Mouse (Mus musculus) ovary, postnatal 14 days (tissue): Measurements from ENCODE around the gene Caprin1.

ENCODE experiments used
- DNase-seq: peaks from one replicate; pipeline ENCODE4 v3.0.0; 2022; ENCODE audit warnings: low spot score

Caprin1 gene

GRCm38 (mm10) chr2:103797491-103798009, at the start of gene Caprin1:
Caprin1 (minus strand) TSS chr2:103797649.
- peak; percentile 88 for DNase-seq

GRCm38 (mm10) chr2:103846875-103847274, 49.4 kb upstream of the Caprin1 start:
- DNase-seq = no peak

- no peak for DNase-seq
These were observed 48.8 kb upstream of the Caprin1 start for GRCm38 (mm10) chr2:103846271-103846670.

- DNase-seq = no peak
These were observed 46.6 kb upstream of the Caprin1 start for GRCm38 (mm10) chr2:103844016-103844415.

GRCm38 (mm10) chr2:103843321-103843720, 45.9 kb upstream of the Caprin1 start:
- no peak for DNase-seq

- no peak for DNase-seq
These were observed 44.9 kb upstream of the Caprin1 start for GRCm38 (mm10) chr2:103842299-103842698.

GRCm38 (mm10) chr2:103838483-103838882, 41.0 kb upstream of the Caprin1 start:
- DNase-seq = no peak

- DNase-seq = no peak
These were observed 39.7 kb upstream of the Caprin1 start for GRCm38 (mm10) chr2:103837166-103837565.

GRCm38 (mm10) chr2:103835614-103836395, 38.4 kb upstream of the Caprin1 start:
- DNase-seq = no peak

- DNase-seq = no peak
These were observed 36.5 kb upstream of the Caprin1 start for GRCm38 (mm10) chr2:103833816-103834445.

- no peak for DNase-seq
These were observed 35.5 kb upstream of the Caprin1 start for GRCm38 (mm10) chr2:103832899-103833298.

- no peak for DNase-seq
These were observed 31.5 kb upstream of the Caprin1 start for GRCm38 (mm10) chr2:103828900-103829299.

- DNase-seq = no peak
These were observed 27.5 kb upstream of the Caprin1 start for GRCm38 (mm10) chr2:103824916-103825315.

GRCm38 (mm10) chr2:103822560-103822959, 25.1 kb upstream of the Caprin1 start:
- DNase-seq = no peak

GRCm38 (mm10) chr2:103817145-103817895, 19.9 kb upstream of the Caprin1 start:
- no peak for DNase-seq

- DNase-seq = no peak
These were observed 18.5 kb upstream of the Caprin1 start for GRCm38 (mm10) chr2:103815976-103816375.

GRCm38 (mm10) chr2:103811465-103812191, 14.2 kb upstream of the Caprin1 start:
- DNase-seq = no peak

- DNase-seq = no peak
These were observed 13.0 kb upstream of the Caprin1 start for GRCm38 (mm10) chr2:103810412-103810811.

- no peak for DNase-seq
These were observed 11.0 kb upstream of the Caprin1 start for GRCm38 (mm10) chr2:103808466-103808865.

- no peak for DNase-seq
These were observed 6.5 kb upstream of the Caprin1 start for GRCm38 (mm10) chr2:103803770-103804530.

GRCm38 (mm10) chr2:103802422-103802821, 5.0 kb upstream of the Caprin1 start:
- no peak for DNase-seq
